Mouse (Mus musculus) E14TG2a.4 (cell line): ENCODE measurements around the gene Pik3c2a.

Experiments used
- CTCF ChIP-seq: conservative IDR thresholded peaks from 2 replicates; pipeline ENCODE4 v1.5.1; 2014; ENCODE audit warnings: low read length
- NANOG ChIP-seq: IDR thresholded peaks from 2 replicates; pipeline ENCODE4 v1.6.1; 2014; ENCODE audit warnings: borderline replicate concordance, low read length, mixed read lengths
- POU5F1 ChIP-seq: IDR thresholded peaks from 2 replicates; pipeline ENCODE4 v1.6.1; 2014; ENCODE audit warnings: low read length, borderline replicate concordance

DNA sequence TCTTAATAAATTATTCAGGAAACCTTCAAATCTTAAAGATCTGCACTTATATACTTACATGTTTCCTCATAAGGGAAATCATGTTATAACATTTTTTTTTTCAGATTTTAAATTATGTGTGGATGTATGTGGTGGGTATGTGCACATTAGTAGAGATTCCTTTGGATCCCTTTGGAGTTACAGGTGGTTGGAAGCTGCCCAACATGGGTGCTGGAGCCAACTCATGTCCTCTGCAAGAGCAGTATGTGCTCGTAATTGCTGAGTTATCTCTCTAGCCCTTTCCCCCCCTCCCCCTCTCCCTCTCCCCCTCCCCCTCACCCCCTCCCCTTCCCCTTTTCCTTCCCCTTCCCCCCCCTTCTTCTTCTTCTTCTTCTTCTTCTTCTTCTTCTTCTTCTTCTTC is 39.9 kb upstream of the Pik3c2a start:
- TF ChIP-seq CTCF (no peak), POU5F1 (no peak), NANOG (no peak)
